ENCODE assay signal across 33 mouse cellular contexts in the genomic region with DNA sequence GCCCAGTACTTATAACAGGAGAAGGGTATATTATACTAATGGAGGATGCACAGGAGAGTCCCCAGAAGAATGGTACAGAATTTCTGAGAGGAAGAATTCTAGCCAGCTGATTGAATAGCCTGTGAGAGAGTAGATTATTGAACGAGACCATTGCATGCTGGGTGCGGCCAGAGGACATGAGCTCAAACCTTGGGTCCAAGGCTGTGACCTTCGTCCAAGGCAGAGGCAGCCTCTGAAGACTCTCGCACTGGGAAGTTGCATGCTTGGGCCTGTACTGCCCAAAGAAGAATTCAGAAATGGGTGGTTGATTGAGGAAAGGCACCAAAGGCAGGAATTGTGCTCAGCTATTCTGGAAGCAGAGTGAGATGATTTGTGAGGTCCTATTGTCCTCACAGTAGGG. TPM values are rescaled to one million over a fixed set of nuclear protein-coding genes. Genes with fewer than 3 reads are reported as not detected.
DNase-seq lines count a peak whose midpoint lies in the region; ATAC-seq and TF ChIP-seq lines count a peak whose summit lies in the region.
"Had no signal": no experiment of that assay in that cellular context is flagged by ENCODE, and none has a peak within 500 bp of the region (broad histone marks: within the 10 kb centered on the region; RNA-seq: fewer than 3 reads in every experiment).

No protein-coding gene starts in this region.

- no peaks in the 10 kb centered on the region for H3K9me3 ChIP-seq in kidney, embryonic 15.5 days (replicated peaks)
- no peaks in the 10 kb centered on the region for H3K9me3 ChIP-seq in hindbrain, embryonic 13.5 days
- H3K9me3 ChIP-seq: embryonic facial prominence, embryonic 12.5 days; heart, embryonic 13.5 days; hindbrain, embryonic 15.5 days; limb, embryonic 13.5 days had no signal

- peaks cover 22% of the 10 kb centered on the region for H3K4me1 ChIP-seq in kidney, adult 2 months (ENCODE audit: control insufficient read depth, insufficient read depth, low read length)
- peaks cover 22% of the 10 kb centered on the region for H3K4me1 ChIP-seq in kidney, embryonic 15.5 days
- H3K4me1 ChIP-seq in hindbrain, embryonic 13.5 days (replicated peaks), result no peaks in the 10 kb centered on the region
- H3K4me1 ChIP-seq: embryonic facial prominence, embryonic 12.5 days; heart, embryonic 13.5 days; hindbrain, embryonic 15.5 days; limb, embryonic 13.5 days had no signal

- no peak overlapping the region for H3K4me2 ChIP-seq in kidney, embryonic 15.5 days
- no peak overlapping the region for H3K4me2 ChIP-seq in hindbrain, embryonic 13.5 days
- H3K4me2 ChIP-seq: embryonic facial prominence, embryonic 12.5 days; heart, embryonic 13.5 days; hindbrain, embryonic 15.5 days; limb, embryonic 13.5 days; liver, embryonic 11.5 days; midbrain, embryonic 11.5 days had no signal

- H3K4me3 ChIP-seq in kidney, adult 2 months (ENCODE audit: insufficient read depth, low read depth, low read length), result no peak overlapping the region
- no peak overlapping the region for H3K4me3 ChIP-seq in kidney, embryonic 15.5 days (replicated peaks)
- no peak overlapping the region for H3K4me3 ChIP-seq in hindbrain, embryonic 13.5 days
- H3K4me3 ChIP-seq: embryonic facial prominence, embryonic 12.5 days; heart, adult 2 months; heart, embryonic 13.5 days; hindbrain, embryonic 15.5 days; limb, embryonic 13.5 days had no signal

- 51% methylated on average over 4 of the region's 4 CpGs for WGBS in kidney, adult 2 months
- 88% methylated on average over 4 of the region's 4 CpGs for WGBS in kidney, embryonic 15.5 days
- 89% methylated on average over 4 of the region's 4 CpGs for WGBS in hindbrain, embryonic 13.5 days

- TF ChIP-seq POLR2A in kidney, adult 2 months (IDR thresholded peaks at IDR 0.05; ENCODE audit: low read depth, low read length), result no peak

- no peak for ATAC-seq in kidney, embryonic 15.5 days (replicated peaks; ENCODE audit: low FRiP score)
- ATAC-seq in hindbrain, embryonic 13.5 days (ENCODE audit: low FRiP score), result no peak
- ATAC-seq: activated CD4-positive, CD25-positive, alpha-beta regulatory T cell, adult 4 months; forebrain, embryonic 14.5 days; inflammation-experienced regulatory T-cells, adult 6 months; midbrain, embryonic 16.5 days had no signal

- peak; percentile 14 to 65 for DNase-seq in adrenal gland, adult (ENCODE audit: inconsistent age in 2 of 2, low spot score in 1 of 2)
- DNase-seq in adrenal gland, postnatal 4 days (ENCODE audit: low spot score in 2 of 2), result no peak
- peak; percentile 72 for DNase-seq in kidney, adult 2 months
- no peak for DNase-seq in kidney, postnatal 10 days
- peak; percentile 34 for DNase-seq in adrenal gland, adult 8-10 months
- no peak for DNase-seq in embryo, embryonic 10.5 days (ENCODE audit: low spot score)
- DNase-seq: cerebellum, adult 11-12 months; cerebellum, postnatal 25 days; gastrocnemius, postnatal 36 days; heart, adult 2 months; heart, postnatal 10 days; lung, postnatal 36 days; retina, postnatal 1 day; right cerebral cortex, postnatal 14 days; thymus, postnatal 14 days had no signal

- H3K9ac ChIP-seq in kidney, embryonic 15.5 days, result no peak overlapping the region
- H3K9ac ChIP-seq in hindbrain, embryonic 13.5 days, result no peak overlapping the region
- H3K9ac ChIP-seq: embryonic facial prominence, embryonic 12.5 days; heart, embryonic 13.5 days; hindbrain, embryonic 15.5 days; limb, embryonic 13.5 days had no signal

- H3K36me3 ChIP-seq in kidney, adult 2 months (ENCODE audit: control insufficient read depth, insufficient read depth, low read length), result no peaks in the 10 kb centered on the region
- H3K36me3 ChIP-seq in kidney, embryonic 15.5 days, result no peaks in the 10 kb centered on the region
- no peaks in the 10 kb centered on the region for H3K36me3 ChIP-seq in hindbrain, embryonic 13.5 days
- H3K36me3 ChIP-seq: embryonic facial prominence, embryonic 12.5 days; heart, embryonic 13.5 days; hindbrain, embryonic 15.5 days; limb, embryonic 13.5 days had no signal

- no peaks in the 10 kb centered on the region for H3K27me3 ChIP-seq in kidney, adult 2 months (replicated peaks; ENCODE audit: control insufficient read depth, insufficient read depth, low read length)
- no peaks in the 10 kb centered on the region for H3K27me3 ChIP-seq in kidney, embryonic 15.5 days
- H3K27me3 ChIP-seq in hindbrain, embryonic 13.5 days, result no peaks in the 10 kb centered on the region
- H3K27me3 ChIP-seq: CH12.LX; embryonic facial prominence, embryonic 12.5 days; heart, embryonic 13.5 days; hindbrain, embryonic 15.5 days; limb, embryonic 13.5 days had no signal

- TF ChIP-seq CTCF in kidney, adult 2 months (conservative IDR thresholded peaks at IDR 0.05; ENCODE audit: insufficient read depth, insufficient read length, low read depth, low read length), result no peak

- peak overlapping the region; percentile 26 for H3K27ac ChIP-seq in kidney, adult 2 months (ENCODE audit: insufficient read depth, low read depth, low read length)
- peak overlapping the region; percentile 51; the same call in 1 of the 2 replicates for H3K27ac ChIP-seq in kidney, embryonic 15.5 days
- H3K27ac ChIP-seq in hindbrain, embryonic 13.5 days, result no peak overlapping the region
- H3K27ac ChIP-seq: embryonic facial prominence, embryonic 12.5 days; heart, adult 2 months; heart, embryonic 13.5 days; hindbrain, embryonic 15.5 days; limb, embryonic 13.5 days had no signal

RNA-seq across cellular contexts. Expression of a gene that starts 38.0 kb away (rescaled TPM):
- 10 to 100 TPM in 1 of 2 experiments, under 1 TPM in 1; 0.79 to 20.8 TPM for total RNA-seq in adrenal gland, postnatal 4 days (2021)
- polyA plus RNA-seq in kidney, adult 2 months (2012; rRNA removed), result 1.4 and 1.6 TPM in 2 replicates
- total RNA-seq in adrenal gland, adult 8-10 months (2022), result under 1 TPM in 2 of 4 experiments, not detected in 2; 0.26 to 0.73 TPM
- polyA plus RNA-seq in kidney, embryonic 15.5 days (2015; fragmentation: Nextera tagmentation; extraction: Ambion mirVana), result 40.0 and 45.1 TPM in 2 replicates
- 2.9 and 5.0 TPM in 2 replicates for polyA plus RNA-seq in hindbrain, embryonic 13.5 days (2015; fragmentation: Nextera tagmentation; extraction: Ambion mirVana)
- total RNA-seq: CH12.LX; heart, adult 2 months; hematopoietic stem cell, adult 5-6 weeks; megakaryocyte, adult 5-6 weeks; neutrophil, adult 5-6 weeks had no signal
- polyA plus RNA-seq: activated CD4-positive, CD25-positive, alpha-beta regulatory T cell, adult 4 months; C2C12; inflammation-experienced regulatory T-cells, adult 6 months; small intestine, adult 2 months had no signal

Comparison
In these comparisons a context has a peak if more than half of its experiments do, and no peak if none do; other contexts are left out.
1. DNase-seq: peak in adrenal gland, adult (2 of 2), kidney, adult 2 months (single experiment) and adrenal gland, adult 8-10 months (single experiment); none in adrenal gland, postnatal 4 days (0 of 2), kidney, postnatal 10 days (single experiment) and embryo, embryonic 10.5 days (single experiment).